Mouse (Mus musculus) embryonic stem cell, embryonic (primary cell): ENCODE measurements around the gene Gm2696.
"Not testable (repeated sequence)": the region's sequence is repeated elsewhere in the genome, so short reads cannot be mapped to it uniquely, and the experiment has no call there.

Source experiments
- CTCF ChIA-PET, 4 experiments: fragments of 300-600 bp in 2 of 4; fragments of 350-600 bp in 2 of 4; sonication (Branson Sonifier 250); formaldehyde crosslinking; loops; one replicate each; lab custom pipeline; 2022; ENCODE audit warnings: inconsistent platforms in 2 of 4; lab: Charles Lee
- POLR2A ChIA-PET, 4 experiments: fragments of 300-600 bp in 2 of 4; fragments of 350-600 bp in 2 of 4; sonication (Branson Sonifier 250); formaldehyde crosslinking; loops; one replicate each; lab custom pipeline; 2022; ENCODE audit warnings: antibody characterized with exemption in 4 of 4, inconsistent platforms in 1 of 4; lab: Charles Lee

Gm2696 gene

GRCm38 (mm10) chr10:77814382-77814781 lies at the start of gene Gm2696:
Gene Gm2696 (plus strand): TSS chr10:77814682.
- POLR2A ChIA-PET: interaction anchor here in 1 of 4 experiments (0.6 kb wide), 1 partner anchor 130 kb away, joined by 3 read pairs; no protein-coding TSS in a partner anchor
- CTCF ChIA-PET: interaction anchor here in 2 of 4 experiments (0.7 to 1.3 kb wide), 5 partner anchors 8 to 111 kb away, joined by 3 to 4 read pairs (median 3); no protein-coding TSS in a partner anchor

- ChIA-PET CTCF (no interaction called here), POLR2A (no interaction called here)
These were observed 44.8 kb upstream of the Gm2696 start for GRCm38 (mm10) chr10:77769727-77770126.

GRCm38 (mm10) chr10:77771225-77771624 lies 43.3 kb upstream of the Gm2696 start, which contains the start of gene Gm3238:
Gene Gm3238 (minus strand): TSS chr10:77771325.
- CTCF ChIA-PET, POLR2A ChIA-PET: not testable (repeated sequence)

GRCm38 (mm10) chr10:77772142-77772541 lies 42.3 kb upstream of the Gm2696 start:
- POLR2A ChIA-PET: not testable (repeated sequence)

GRCm38 (mm10) chr10:77776844-77777243 lies 37.6 kb upstream of the Gm2696 start, which contains the start of gene Gm7138:
Gene Gm7138 (minus strand): TSS chr10:77776944.
- POLR2A ChIA-PET: not testable (repeated sequence)

More at GRCm38 (mm10) chr10:77772142-77772541, 42.3 kb upstream of the Gm2696 start:
- CTCF ChIA-PET: not testable (repeated sequence)

GRCm38 (mm10) chr10:77782442-77782841 lies 32.0 kb upstream of the Gm2696 start, which contains the start of gene Gm3250:
Gene Gm3250 (minus strand): TSS chr10:77782542.
- CTCF ChIA-PET, POLR2A ChIA-PET: not testable (repeated sequence)

More at GRCm38 (mm10) chr10:77776844-77777243, 37.6 kb upstream of the Gm2696 start, which contains the start of gene Gm7138:
- CTCF ChIA-PET: not testable (repeated sequence)

GRCm38 (mm10) chr10:77783396-77783795 lies 31.1 kb upstream of the Gm2696 start:
- POLR2A ChIA-PET: not testable (repeated sequence)

GRCm38 (mm10) chr10:77787876-77788275 lies 26.6 kb upstream of the Gm2696 start, which contains the start of gene Gm7137:
Gene Gm7137 (minus strand): TSS chr10:77788200.
- CTCF ChIA-PET, POLR2A ChIA-PET: not testable (repeated sequence)

More at GRCm38 (mm10) chr10:77783396-77783795, 31.1 kb upstream of the Gm2696 start:
- CTCF ChIA-PET: not testable (repeated sequence)

GRCm38 (mm10) chr10:77788621-77789020 lies 25.9 kb upstream of the Gm2696 start:
- CTCF ChIA-PET: no interaction called here
- POLR2A ChIA-PET: no interaction called here

GRCm38 (mm10) chr10:77794976-77795375 lies 19.5 kb upstream of the Gm2696 start, which contains the start of gene Gm9639:
Gene Gm9639 (minus strand): TSS chr10:77795076.
- ChIA-PET CTCF (interaction anchor here in 2 of 4 experiments (0.6 to 0.8 kb wide), 2 partner anchors 278 to 1449 kb away, joined by 3 to 4 read pairs; no protein-coding TSS in a partner anchor), POLR2A (interaction anchor here in 1 of 4 experiments (0.6 kb wide), 1 partner anchor 32 kb away, joined by 4 read pairs; no protein-coding TSS in a partner anchor)

GRCm38 (mm10) chr10:77797677-77798076 lies 16.8 kb upstream of the Gm2696 start:
- ChIA-PET POLR2A (no interaction called here), CTCF (no interaction called here)

- POLR2A ChIA-PET: not testable (repeated sequence)
- CTCF ChIA-PET: interaction anchor here in 2 of 4 experiments (0.5 to 0.7 kb wide), 2 partner anchors 9 to 17 kb away, joined by 3 read pairs; no protein-coding TSS in a partner anchor
These were observed 16.1 kb upstream of the Gm2696 start for GRCm38 (mm10) chr10:77798164-77798920.

- ChIA-PET POLR2A (interaction anchor here in 2 of 4 experiments (0.5 to 1.3 kb wide), 2 partner anchors 217 to 1395 kb away, joined by 3 to 5 read pairs; partner anchors contain the start of gene Pttg1ip (in 1 of the 2)), CTCF (interaction anchor here in 2 of 4 experiments (0.5 to 0.7 kb wide), 2 partner anchors 9 to 17 kb away, joined by 3 read pairs; no protein-coding TSS in a partner anchor)
These were observed 15.5 kb upstream of the Gm2696 start, which contains the start of gene Gm19668 for GRCm38 (mm10) chr10:77798921-77799508. Gene Gm19668 (minus strand): TSS chr10:77799133.

GRCm38 (mm10) chr10:77804095-77804494 lies 10.4 kb upstream of the Gm2696 start:
- ChIA-PET CTCF (no interaction called here), POLR2A (no interaction called here)

GRCm38 (mm10) chr10:77811743-77812142 lies 2.7 kb upstream of the Gm2696 start, which contains the start of gene Gm9507:
Gene Gm9507 (minus strand): TSS chr10:77811843.
- POLR2A ChIA-PET: interaction anchor here in 1 of 4 experiments (1.5 kb wide), 1 partner anchor 12 kb away, joined by 3 read pairs; no protein-coding TSS in a partner anchor
- CTCF ChIA-PET: no interaction called here

- ChIA-PET POLR2A (no interaction called here), CTCF (interaction anchor here in 3 of 4 experiments (0.6 to 1.4 kb wide), 10 partner anchors 17 to 249 kb away, joined by 3 to 7 read pairs (median 3); partner anchors contain the start of gene Krtap10-10 (in 1 of the 3))
These were observed 1.0 kb downstream of the Gm2696 start for GRCm38 (mm10) chr10:77815514-77815913.

- ChIA-PET CTCF (no interaction called here), POLR2A (no interaction called here)
These were observed 4.0 kb downstream of the Gm2696 start for GRCm38 (mm10) chr10:77818523-77818922.

- CTCF ChIA-PET: no interaction called here
- POLR2A ChIA-PET: no interaction called here
These were observed 4.7 kb downstream of the Gm2696 start for GRCm38 (mm10) chr10:77819203-77819602.

GRCm38 (mm10) chr10:77826951-77827350 lies 12.5 kb downstream of the Gm2696 start, which contains the start of gene Krtap10-4:
Gene Krtap10-4 (minus strand): TSS chr10:77827095.
- POLR2A ChIA-PET: interaction anchor here in 1 of 4 experiments (0.6 kb wide), 1 partner anchor 32 kb away, joined by 4 read pairs; the partner anchor contains the start of gene Gm9639

More at GRCm38 (mm10) chr10:77826951-77827350, 12.5 kb downstream of the Gm2696 start, which contains the start of gene Krtap10-4:
- CTCF ChIA-PET: no interaction called here
